Mouse (Mus musculus): ENCODE data around the gene Apopt1. TPM values are rescaled to one million over a fixed set of nuclear protein-coding genes. Genes with fewer than 3 reads are reported as not detected.

Apopt1 gene
- polyA plus RNA-seq, 1 experiment from 2014 or later: 22.1 TPM

DNA sequence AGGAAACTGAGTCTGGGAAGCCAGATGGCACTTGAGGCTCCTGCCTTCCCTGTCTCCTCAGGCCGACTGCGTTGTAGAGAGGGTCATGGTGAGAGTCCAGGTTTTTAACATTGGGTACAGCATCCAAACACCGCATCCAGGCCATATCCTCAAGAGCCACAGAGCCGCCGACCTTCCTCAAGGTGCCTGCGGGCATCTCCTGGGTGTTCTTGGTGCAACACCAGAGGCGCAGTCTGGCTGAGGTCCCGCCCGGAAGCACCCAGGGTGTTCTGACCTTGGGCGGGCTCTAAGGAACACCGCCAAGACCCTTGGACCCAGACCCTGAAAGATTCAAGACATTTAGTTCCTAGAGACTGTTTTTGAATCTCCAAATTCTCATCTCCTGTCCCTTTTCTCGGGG, 40.5 kb upstream of the Apopt1 start:
- 14% methylated on average over 12 of the region's 12 CpGs for WGBS (ENCODE audit: insufficient replicate concordance)
- Histone ChIP-seq H3K9ac (replicated peaks) (no peak overlapping the region), H3K9me3 (ENCODE audit: low read length) (no peaks in the 10 kb centered on the region), H3K36me3 (replicated peaks; ENCODE audit: insufficient read depth, low read length) (no peaks in the 10 kb centered on the region), H3K4me1 (ENCODE audit: insufficient read depth) (peaks cover 41% of the 10 kb centered on the region), H3K4me3 (ENCODE audit: low read depth, low read length) (peak overlapping the region; percentile 48), H3K27me3 (ENCODE audit: insufficient read depth, low read length) (peaks cover 42% of the 10 kb centered on the region), H3K4me2 (ENCODE audit: low read depth, low read length) (peak overlapping the region; percentile 72), H3K27ac (ENCODE audit: low read depth) (no peak overlapping the region)
- TF ChIP-seq CTCF (IDR thresholded peaks at IDR 0.05; ENCODE audit: low read depth): no peak
- no peak for TF ChIP-seq EP300 (IDR thresholded peaks at IDR 0.05; ENCODE audit: low read depth)
- no peak for ATAC-seq
- DNase-seq: no peak

DNA sequence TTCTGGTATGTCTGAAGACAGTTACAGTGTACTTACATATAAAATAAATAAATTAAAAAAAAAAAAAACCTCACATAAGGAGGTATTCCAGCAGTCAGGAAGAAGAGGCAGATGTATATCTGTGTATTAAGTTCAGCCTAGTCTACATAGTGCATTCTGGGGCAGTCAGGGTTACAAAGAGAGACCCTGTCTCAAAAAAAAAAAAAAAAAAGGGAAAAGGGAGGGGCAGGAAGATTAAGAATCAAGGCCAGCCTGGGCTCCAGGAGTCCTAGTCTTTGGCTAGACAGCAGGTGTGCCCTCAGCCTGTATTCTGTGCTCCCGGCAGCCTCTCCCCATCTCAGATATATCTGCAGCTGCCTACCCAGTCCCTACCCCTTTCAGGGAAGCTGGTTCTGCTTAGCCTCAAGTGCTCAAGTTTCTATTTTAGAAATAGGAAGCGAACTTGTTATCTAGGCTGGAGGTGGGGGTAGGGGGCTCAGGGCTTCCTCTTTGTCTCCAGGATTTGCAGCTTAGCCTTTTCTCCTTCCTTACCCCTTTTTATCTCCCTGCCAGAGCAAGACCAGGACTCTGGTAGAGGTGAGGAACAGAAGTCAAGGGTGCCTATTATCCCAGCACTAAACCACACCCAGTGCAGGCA, 38.1 kb upstream of the Apopt1 start:
- H3K4me1 ChIP-seq (ENCODE audit: insufficient read depth): peaks cover 41% of the 10 kb centered on the region
- no peak overlapping the region for H3K27ac ChIP-seq (ENCODE audit: low read depth)
- H3K9ac ChIP-seq (replicated peaks): no peak overlapping the region

DNA sequence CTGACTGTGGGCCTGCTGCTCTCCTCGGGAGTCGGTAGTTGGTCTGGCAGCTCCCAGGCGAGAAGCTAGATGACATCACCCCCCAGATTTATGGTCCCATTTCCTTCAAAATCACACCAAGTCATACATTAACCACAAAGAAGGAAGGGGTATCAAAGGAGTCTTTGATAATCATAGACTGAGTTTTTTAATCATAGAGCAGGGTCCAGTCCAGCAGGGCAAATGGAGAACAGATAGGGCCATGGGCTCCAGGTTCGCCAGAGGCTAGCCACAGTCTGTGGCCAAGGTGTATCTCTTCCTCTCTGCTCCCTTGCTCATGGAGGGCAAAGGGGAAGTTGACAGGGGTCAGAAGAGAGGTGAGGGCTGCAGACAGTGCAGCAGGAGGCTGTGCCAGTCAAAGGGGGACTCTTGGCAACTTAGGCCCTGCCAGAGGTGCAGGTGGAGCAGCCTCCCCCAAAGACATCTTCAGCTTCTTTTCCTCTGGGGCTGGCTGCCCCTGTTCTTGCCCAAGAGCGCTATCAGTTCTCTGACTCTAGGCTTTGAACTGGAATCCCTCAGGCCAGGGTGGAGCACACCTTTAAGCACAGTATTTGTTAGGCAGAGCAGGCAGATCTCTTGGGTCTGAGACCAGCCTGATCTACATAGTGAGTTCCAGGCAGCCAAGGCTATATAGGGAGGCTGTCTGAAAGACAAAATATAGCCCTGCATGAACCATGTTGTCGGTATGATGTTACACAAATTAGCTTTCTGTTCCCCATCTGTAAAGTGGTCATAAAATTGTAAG, 37.1 kb upstream of the Apopt1 start:
- Histone ChIP-seq H3K9me3 (ENCODE audit: low read length) (no peaks in the 10 kb centered on the region), H3K27ac (ENCODE audit: low read depth) (no peak overlapping the region), H3K4me2 (ENCODE audit: low read depth, low read length) (no peak overlapping the region), H3K36me3 (replicated peaks; ENCODE audit: insufficient read depth, low read length) (no peaks in the 10 kb centered on the region; the same call in 1 of the 2 replicates), H3K27me3 (ENCODE audit: insufficient read depth, low read length) (peaks cover 30% of the 10 kb centered on the region), H3K9ac (replicated peaks) (no peak overlapping the region), H3K4me3 (ENCODE audit: low read depth, low read length) (no peak overlapping the region), H3K4me1 (ENCODE audit: insufficient read depth) (peaks cover 36% of the 10 kb centered on the region)
- no peak for ATAC-seq
- DNase-seq: no peak
- WGBS (ENCODE audit: insufficient replicate concordance): 65% methylated on average over 6 of the region's 6 CpGs
- TF ChIP-seq CTCF (IDR thresholded peaks at IDR 0.05; ENCODE audit: low read depth) (no peak), EP300 (IDR thresholded peaks at IDR 0.05; ENCODE audit: low read depth) (no peak)

More for the DNA sequence above, 38.1 kb upstream of the Apopt1 start:
- H3K36me3 ChIP-seq (replicated peaks; ENCODE audit: insufficient read depth, low read length): no peaks in the 10 kb centered on the region
- WGBS (ENCODE audit: insufficient replicate concordance): 22% methylated on average over 2 of the region's 2 CpGs
- H3K4me3 ChIP-seq (ENCODE audit: low read depth, low read length): no peak overlapping the region
- no peak for ATAC-seq
- no peak for DNase-seq
- no peak overlapping the region for H3K4me2 ChIP-seq (ENCODE audit: low read depth, low read length)
- TF ChIP-seq EP300 (IDR thresholded peaks at IDR 0.05; ENCODE audit: low read depth): no peak
- no peak for TF ChIP-seq CTCF (IDR thresholded peaks at IDR 0.05; ENCODE audit: low read depth)
- H3K27me3 ChIP-seq (ENCODE audit: insufficient read depth, low read length): peaks cover 41% of the 10 kb centered on the region
- H3K9me3 ChIP-seq (ENCODE audit: low read length): no peaks in the 10 kb centered on the region

DNA sequence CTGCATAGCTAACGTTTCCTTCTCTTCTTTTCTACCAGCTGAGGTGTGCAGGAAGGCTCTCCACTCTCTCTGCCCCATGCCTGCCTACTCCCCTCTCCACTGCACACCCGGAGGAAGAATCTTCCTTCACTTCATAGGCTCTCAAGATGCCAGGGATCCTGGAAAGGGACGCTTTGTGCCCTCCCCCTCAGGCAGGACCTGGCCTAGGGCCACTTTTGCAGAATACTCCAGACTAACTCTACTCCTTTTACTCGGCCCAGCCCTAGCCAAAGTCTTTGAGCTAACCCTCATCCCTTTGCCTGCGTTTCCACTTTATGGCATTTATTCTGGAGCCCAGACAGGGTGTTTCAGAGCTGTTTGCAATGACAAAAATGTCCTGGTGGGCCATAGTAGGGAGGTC, 35.6 kb upstream of the Apopt1 start:
- peaks cover 22% of the 10 kb centered on the region for H3K4me1 ChIP-seq (ENCODE audit: insufficient read depth)
- no peak for DNase-seq
- WGBS (ENCODE audit: insufficient replicate concordance): 22% methylated on average over 5 of the region's 5 CpGs

DNA sequence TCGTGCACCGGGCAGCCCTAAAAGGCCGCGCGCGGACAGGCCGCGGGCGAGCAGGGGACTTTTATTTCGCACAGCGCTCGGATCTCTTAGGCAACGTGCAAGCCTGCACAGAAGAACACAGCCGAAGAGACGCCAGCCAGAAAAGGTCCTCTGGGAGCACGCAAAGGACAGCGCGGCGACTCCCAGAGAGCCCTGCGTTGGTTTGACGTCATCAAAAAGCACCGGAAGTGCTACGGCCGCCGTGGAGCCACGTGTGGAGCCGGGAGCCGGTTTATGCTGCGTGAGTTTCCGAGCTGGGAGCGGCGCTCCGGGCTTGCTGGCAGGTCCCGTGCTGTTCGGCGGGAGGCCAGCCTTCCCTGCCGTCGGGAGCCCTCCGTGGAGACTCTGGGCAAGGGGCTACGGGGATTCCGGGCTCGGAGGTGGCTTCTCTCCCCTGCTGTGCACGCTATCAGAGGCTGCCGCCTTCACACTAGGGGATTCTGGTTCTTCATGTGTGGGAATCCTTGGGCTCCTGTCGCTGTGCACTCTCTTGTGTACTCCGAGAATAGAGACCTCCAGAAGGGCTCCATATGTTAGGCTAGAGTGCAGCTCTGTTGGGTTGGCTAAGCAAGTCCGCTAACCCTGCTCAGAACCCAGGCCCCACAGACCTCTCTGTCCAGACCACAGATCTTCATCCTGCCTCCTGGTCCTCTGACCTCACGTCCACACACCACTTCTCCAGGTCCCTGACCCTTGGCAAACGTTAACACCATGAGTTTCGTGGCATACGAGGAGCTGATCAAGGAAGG, 35.0 kb upstream of the Apopt1 start, which contains the start of gene Trmt61a:
Gene Trmt61a, plus strand, starts transcription at position 224 of the 788 bp plus-strand sequence.
- DNase-seq (peak; percentile 94), ATAC-seq (peak; percentile 94)
- Histone ChIP-seq H3K27me3 (ENCODE audit: insufficient read depth, low read length) (peaks cover 10% of the 10 kb centered on the region), H3K27ac (ENCODE audit: low read depth) (peak within 1 kb of the TSS; percentile 90), H3K9ac (replicated peaks) (peak within 1 kb of the TSS; percentile 65), H3K4me3 (ENCODE audit: low read depth, low read length) (peak within 1 kb of the TSS; percentile 83), H3K4me2 (ENCODE audit: low read depth, low read length) (peak within 1 kb of the TSS; percentile 97), H3K36me3 (replicated peaks; ENCODE audit: insufficient read depth, low read length) (peaks cover 3% of the 10 kb centered on the region; the same call in 1 of the 2 replicates), H3K9me3 (ENCODE audit: low read length) (no peaks in the 10 kb centered on the region), H3K4me1 (ENCODE audit: insufficient read depth) (peaks cover 19% of the 10 kb centered on the region)
- TF ChIP-seq CTCF (IDR thresholded peaks at IDR 0.05; ENCODE audit: low read depth) (no peak), EP300 (IDR thresholded peaks at IDR 0.05; ENCODE audit: low read depth) (0 out of 2 replicates have a peak, but pooled peaks have one; percentile 56)
- under 1% methylated on average over 51 of the region's 51 CpGs for WGBS (ENCODE audit: insufficient replicate concordance)

More for the DNA sequence above, 35.6 kb upstream of the Apopt1 start:
- Histone ChIP-seq H3K9me3 (ENCODE audit: low read length) (no peaks in the 10 kb centered on the region), H3K36me3 (replicated peaks; ENCODE audit: insufficient read depth, low read length) (peaks cover 3% of the 10 kb centered on the region; the same call in 1 of the 2 replicates), H3K27ac (ENCODE audit: low read depth) (peak overlapping the region; percentile 90), H3K4me2 (ENCODE audit: low read depth, low read length) (peak overlapping the region; percentile 97), H3K9ac (replicated peaks) (peak overlapping the region; percentile 65), H3K4me3 (ENCODE audit: low read depth, low read length) (peak overlapping the region; percentile 83), H3K27me3 (ENCODE audit: insufficient read depth, low read length) (peaks cover 16% of the 10 kb centered on the region)
- ATAC-seq: peak; percentile 22
- TF ChIP-seq CTCF (IDR thresholded peaks at IDR 0.05; ENCODE audit: low read depth): no peak
- no peak for TF ChIP-seq EP300 (IDR thresholded peaks at IDR 0.05; ENCODE audit: low read depth)
